Mouse (Mus musculus) cortical plate, adult 2 months (tissue): ENCODE measurements around the gene Olfr659.

Source experiments
- CTCF ChIP-seq: fragments of 200-500 bp; IDR thresholded peaks from 2 replicates; pipeline ENCODE4 v1.5.1; 2011; ENCODE audit warnings: mild to moderate bottlenecking, control low read depth, low read length; ENCODE audit not compliant: insufficient read depth; ENCODE audit errors: extremely low read depth
- POLR2A ChIP-seq: fragments of 200-500 bp; IDR thresholded peaks from 2 replicates; pipeline ENCODE4 v1.6.1; 2011; ENCODE audit warnings: mild to moderate bottlenecking, low read length, control low read depth; ENCODE audit not compliant: insufficient read depth; ENCODE audit errors: extremely low read depth

DNA sequence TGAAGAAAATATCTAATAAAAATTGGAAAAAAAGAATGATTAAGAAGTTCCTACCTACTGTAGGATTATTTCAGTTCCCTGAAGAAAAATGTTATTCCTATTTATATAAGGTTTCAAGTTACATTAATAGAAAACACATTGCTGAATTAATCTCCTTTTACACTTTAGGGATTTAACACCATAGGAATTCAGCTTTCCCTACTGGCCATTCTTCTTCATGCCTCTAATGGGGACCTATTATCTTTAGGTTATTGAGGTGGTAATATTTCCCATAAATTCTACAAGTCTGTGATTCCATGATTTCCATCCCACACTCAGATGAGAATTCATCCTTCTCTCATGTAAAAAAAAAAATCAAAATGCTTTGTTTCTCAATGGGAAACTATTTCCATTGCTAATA, 42.1 kb upstream of the Olfr659 start, which contains the start of gene Olfr657:
- no peak for TF ChIP-seq CTCF
- no peak for TF ChIP-seq POLR2A
